Mouse (Mus musculus): Measurements from ENCODE around the gene Daam1. TPM values are rescaled to one million over a fixed set of nuclear protein-coding genes. Genes with fewer than 3 reads are reported as not detected.

Gene Daam1
- polyA plus RNA-seq, 1 experiment from 2014 or later: 11.2 TPM

- no peak overlapping the region for H3K9ac ChIP-seq
- WGBS (ENCODE audit: insufficient replicate concordance): 58% methylated on average over 3 of the region's 3 CpGs
- H3K36me3 ChIP-seq: no peaks in the 10 kb centered on the region
- no peaks in the 10 kb centered on the region for H3K27me3 ChIP-seq (replicated peaks)
- peaks cover 9% of the 10 kb centered on the region; the same call in 1 of the 2 replicates for H3K4me1 ChIP-seq
- ATAC-seq: no peak
- H3K27ac ChIP-seq: no peak overlapping the region
- no peak overlapping the region for H3K4me3 ChIP-seq
- H3K4me2 ChIP-seq: no peak overlapping the region
- peaks cover 5% of the 10 kb centered on the region; the same call in 1 of the 2 replicates for H3K9me3 ChIP-seq (replicated peaks)
These were observed 191.9 kb downstream of the Daam1 start for GRCm38 (mm10) chr12:72022790-72023189.

- H3K4me3 ChIP-seq: no peak overlapping the region
- WGBS (ENCODE audit: insufficient replicate concordance): 75% methylated on average over 5 of the region's 5 CpGs
These were observed 192.7 kb downstream of the Daam1 start for GRCm38 (mm10) chr12:72023572-72023971.

GRCm38 (mm10) chr12:72025275-72025795 is 194.5 kb downstream of the Daam1 start:
- ATAC-seq: no peak
- Histone ChIP-seq H3K9me3 (replicated peaks) (peaks cover 5% of the 10 kb centered on the region; the same call in 1 of the 2 replicates), H3K4me3 (no peak overlapping the region), H3K4me1 (peaks cover 9% of the 10 kb centered on the region; the same call in 1 of the 2 replicates), H3K9ac (no peak overlapping the region), H3K36me3 (no peaks in the 10 kb centered on the region), H3K27me3 (replicated peaks) (no peaks in the 10 kb centered on the region), H3K27ac (no peak overlapping the region), H3K4me2 (no peak overlapping the region)
- whole genome bisulfite sequencing (ENCODE audit: insufficient replicate concordance): 61% methylated on average over 6 of the region's 6 CpGs

More at GRCm38 (mm10) chr12:72023572-72023971, 192.7 kb downstream of the Daam1 start:
- Histone ChIP-seq H3K9ac (no peak overlapping the region), H3K36me3 (no peaks in the 10 kb centered on the region), H3K9me3 (replicated peaks) (peaks cover 5% of the 10 kb centered on the region; the same call in 1 of the 2 replicates), H3K27me3 (replicated peaks) (no peaks in the 10 kb centered on the region), H3K27ac (no peak overlapping the region), H3K4me2 (no peak overlapping the region), H3K4me1 (peaks cover 9% of the 10 kb centered on the region; the same call in 1 of the 2 replicates)
- ATAC-seq: no peak

- H3K4me1 ChIP-seq: peaks cover 2% of the 10 kb centered on the region; the same call in 1 of the 2 replicates
- H3K36me3 ChIP-seq: no peaks in the 10 kb centered on the region
- no peak overlapping the region for H3K9ac ChIP-seq
- H3K4me3 ChIP-seq: no peak overlapping the region
- 74% methylated on average over 5 of the region's 5 CpGs for WGBS (ENCODE audit: insufficient replicate concordance)
- H3K9me3 ChIP-seq (replicated peaks): no peaks in the 10 kb centered on the region
- no peak overlapping the region for H3K4me2 ChIP-seq
- ATAC-seq: no peak
- H3K27ac ChIP-seq: no peak overlapping the region
- no peaks in the 10 kb centered on the region for H3K27me3 ChIP-seq (replicated peaks)
These were observed 200.3 kb downstream of the Daam1 start for GRCm38 (mm10) chr12:72031171-72031570.

- H3K36me3 ChIP-seq: no peaks in the 10 kb centered on the region
- no peak overlapping the region for H3K27ac ChIP-seq
- peaks cover 4% of the 10 kb centered on the region; the same call in 1 of the 2 replicates for H3K4me1 ChIP-seq
- H3K9ac ChIP-seq: no peak overlapping the region
- 74% methylated on average over 6 of the region's 6 CpGs for WGBS (ENCODE audit: insufficient replicate concordance)
- no peak overlapping the region for H3K4me3 ChIP-seq
- no peak for ATAC-seq
- no peaks in the 10 kb centered on the region for H3K27me3 ChIP-seq (replicated peaks)
- H3K9me3 ChIP-seq (replicated peaks): no peaks in the 10 kb centered on the region
- H3K4me2 ChIP-seq: no peak overlapping the region
These were observed 200.9 kb downstream of the Daam1 start for GRCm38 (mm10) chr12:72031794-72032193.

GRCm38 (mm10) chr12:72036097-72036661 is 205.3 kb downstream of the Daam1 start:
- no peaks in the 10 kb centered on the region for H3K36me3 ChIP-seq

GRCm38 (mm10) chr12:72037049-72037448 is 206.2 kb downstream of the Daam1 start:
- ATAC-seq: no peak
- H3K36me3 ChIP-seq: no peaks in the 10 kb centered on the region
- H3K9ac ChIP-seq: no peak overlapping the region
- H3K4me1 ChIP-seq: peaks cover 10% of the 10 kb centered on the region; the same call in 1 of the 2 replicates
- 64% methylated on average over 6 of the region's 6 CpGs for WGBS (ENCODE audit: insufficient replicate concordance)
- no peak overlapping the region for H3K27ac ChIP-seq
- no peaks in the 10 kb centered on the region for H3K9me3 ChIP-seq (replicated peaks)
- no peaks in the 10 kb centered on the region for H3K27me3 ChIP-seq (replicated peaks)
- H3K4me3 ChIP-seq: no peak overlapping the region
- no peak overlapping the region for H3K4me2 ChIP-seq

More at GRCm38 (mm10) chr12:72036097-72036661, 205.3 kb downstream of the Daam1 start:
- WGBS (ENCODE audit: insufficient replicate concordance): 47% methylated on average over 9 of the region's 9 CpGs
- Histone ChIP-seq H3K27me3 (replicated peaks) (no peaks in the 10 kb centered on the region), H3K4me1 (peaks cover 10% of the 10 kb centered on the region; the same call in 1 of the 2 replicates), H3K9ac (no peak overlapping the region), H3K4me3 (no peak overlapping the region), H3K27ac (no peak overlapping the region), H3K9me3 (replicated peaks) (no peaks in the 10 kb centered on the region), H3K4me2 (no peak overlapping the region)
- ATAC-seq: no peak

GRCm38 (mm10) chr12:72038866-72039265 is 208.0 kb downstream of the Daam1 start:
- Histone ChIP-seq H3K4me3 (no peak overlapping the region), H3K27me3 (replicated peaks) (no peaks in the 10 kb centered on the region), H3K4me1 (peaks cover 10% of the 10 kb centered on the region; the same call in 1 of the 2 replicates), H3K9ac (no peak overlapping the region), H3K36me3 (no peaks in the 10 kb centered on the region), H3K4me2 (no peak overlapping the region), H3K27ac (no peak overlapping the region), H3K9me3 (replicated peaks) (no peaks in the 10 kb centered on the region)
- no peak for ATAC-seq
- 46% methylated on average over 2 of the region's 2 CpGs for WGBS (ENCODE audit: insufficient replicate concordance)

GRCm38 (mm10) chr12:72039501-72039900 is 208.6 kb downstream of the Daam1 start:
- 51% methylated on average over 8 of the region's 8 CpGs for WGBS (ENCODE audit: insufficient replicate concordance)
- Histone ChIP-seq H3K27ac (no peak overlapping the region), H3K4me1 (peaks cover 10% of the 10 kb centered on the region; the same call in 1 of the 2 replicates), H3K4me3 (no peak overlapping the region), H3K27me3 (replicated peaks) (no peaks in the 10 kb centered on the region), H3K9me3 (replicated peaks) (no peaks in the 10 kb centered on the region), H3K4me2 (no peak overlapping the region), H3K9ac (no peak overlapping the region), H3K36me3 (no peaks in the 10 kb centered on the region)
- no peak for ATAC-seq

- no peak overlapping the region for H3K27ac ChIP-seq
- no peak for ATAC-seq
- no peaks in the 10 kb centered on the region for H3K27me3 ChIP-seq (replicated peaks)
- H3K9me3 ChIP-seq (replicated peaks): no peaks in the 10 kb centered on the region
- no peak overlapping the region for H3K4me2 ChIP-seq
- H3K4me1 ChIP-seq: peaks cover 7% of the 10 kb centered on the region; the same call in 1 of the 2 replicates
- WGBS (ENCODE audit: insufficient replicate concordance): 80% methylated on average over 3 of the region's 3 CpGs
- no peak overlapping the region for H3K4me3 ChIP-seq
- H3K9ac ChIP-seq: no peak overlapping the region
- H3K36me3 ChIP-seq: no peaks in the 10 kb centered on the region
These were observed 210.4 kb downstream of the Daam1 start for GRCm38 (mm10) chr12:72041238-72041637.
